Mouse (Mus musculus) hindbrain, embryonic 16.5 days (tissue): ENCODE data around the gene Pus3. TPM values are rescaled to one million over a fixed set of nuclear protein-coding genes. Genes with fewer than 3 reads are reported as not detected.

ENCODE experiments used
- ATAC-seq: fragments of 200-750 bp; cut with Nextera tagmentation; 2 replicates; pipeline ENCODE4 v1.8.0; 2017; ENCODE audit warnings: moderate TSS enrichment, moderate library complexity
- H3K27ac ChIP-seq: fragments of 300-500 bp; sonication (generic); 2 replicates; pipeline ENCODE4 v1.5.1; 2014; ENCODE audit warnings: low read depth, mild to moderate bottlenecking, control low read depth, low read length, moderate library complexity
- H3K27me3 ChIP-seq: fragments of 300-500 bp; sonication (generic); replicated peaks from 2 replicates; pipeline ENCODE4 v1.6.1; 2014; ENCODE audit warnings: low read length; ENCODE audit not compliant: control insufficient read depth, insufficient read depth
- H3K36me3 ChIP-seq: fragments of 300-500 bp; sonication (generic); 2 replicates; pipeline ENCODE4 v1.6.1; 2014; ENCODE audit warnings: mild to moderate bottlenecking, low read length, moderate library complexity, mixed read lengths; ENCODE audit not compliant: control insufficient read depth, insufficient read depth
- H3K4me1 ChIP-seq: fragments of 300-500 bp; sonication (generic); 2 replicates; pipeline ENCODE4 v1.6.1; 2014; ENCODE audit warnings: low read depth, low read length; ENCODE audit not compliant: control insufficient read depth, insufficient read depth
- H3K4me2 ChIP-seq: fragments of 300-500 bp; sonication (generic); 2 replicates; pipeline ENCODE4 v1.6.1; 2014; ENCODE audit warnings: mild to moderate bottlenecking, low read length, control low read depth, moderate library complexity
- H3K4me3 ChIP-seq: fragments of 300-500 bp; sonication (generic); 2 replicates; pipeline ENCODE4 v1.5.1; 2014; ENCODE audit warnings: mild to moderate bottlenecking, low read length, control low read depth, moderate library complexity
- H3K9ac ChIP-seq: fragments of 300-500 bp; sonication (generic); 2 replicates; pipeline ENCODE4 v1.6.1; 2014; ENCODE audit warnings: low read depth, mild to moderate bottlenecking, control low read depth, low read length, moderate library complexity
- H3K9me3 ChIP-seq: fragments of 300-500 bp; sonication (generic); 2 replicates; pipeline ENCODE4 v1.6.1; 2014; ENCODE audit warnings: mild to moderate bottlenecking, low read length, moderate library complexity; ENCODE audit not compliant: control insufficient read depth
- WGBS: fragments of 180-500 bp; shearing (Covaris S2); extraction: QIAGEN DNeasy Blood & Tissue Kit; methylation state at CpG from one replicate; pipeline ENCODE4 v1.1.7; 2014; 5-methylcytosine and 5-hydroxymethylcytosine counted together
- polyA plus RNA-seq: library from polyadenylated mRNA; unstranded; fragments of >200 nt; fragmentation: Nextera tagmentation; extraction: Ambion mirVana; gene quantifications from 2 replicates; pipeline ENCODE4 v1.2.1, GENCODE M21; 2015

Gene Pus3
- polyA plus RNA-seq, 1 experiment from 2014 or later, result 15.2 TPM

DNA sequence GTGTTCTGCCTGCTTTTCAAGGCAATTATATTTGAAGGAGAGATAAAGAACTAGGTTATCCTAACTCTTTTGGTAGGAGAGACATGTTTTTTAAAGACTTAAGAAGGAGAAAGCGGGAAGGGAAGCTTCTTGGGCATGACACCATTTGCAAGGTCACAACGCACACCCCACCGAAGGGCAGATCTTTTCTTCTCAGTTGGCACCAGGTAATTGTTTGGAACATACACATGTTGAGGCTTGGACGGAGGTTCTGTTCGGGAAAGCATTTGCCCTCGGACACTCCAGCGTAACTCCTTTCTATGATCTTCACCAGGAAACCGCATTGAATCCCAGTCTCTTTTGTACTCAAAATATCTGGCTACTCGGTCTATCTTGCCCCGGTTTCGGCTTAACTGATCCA is 2.7 kb downstream of the Pus3 start:
- H3K9ac ChIP-seq, result no peak overlapping the region
- ATAC-seq, result no peak
- no peaks in the 10 kb centered on the region for H3K9me3 ChIP-seq
- H3K4me1 ChIP-seq, result peaks cover 11% of the 10 kb centered on the region
- H3K4me2 ChIP-seq, result no peak overlapping the region
- no peak overlapping the region for H3K4me3 ChIP-seq
- peaks cover 21% of the 10 kb centered on the region for H3K36me3 ChIP-seq
- no peak overlapping the region for H3K27ac ChIP-seq
- WGBS, result 96% methylated on average over 11 of the region's 11 CpGs
- no peaks in the 10 kb centered on the region for H3K27me3 ChIP-seq

DNA sequence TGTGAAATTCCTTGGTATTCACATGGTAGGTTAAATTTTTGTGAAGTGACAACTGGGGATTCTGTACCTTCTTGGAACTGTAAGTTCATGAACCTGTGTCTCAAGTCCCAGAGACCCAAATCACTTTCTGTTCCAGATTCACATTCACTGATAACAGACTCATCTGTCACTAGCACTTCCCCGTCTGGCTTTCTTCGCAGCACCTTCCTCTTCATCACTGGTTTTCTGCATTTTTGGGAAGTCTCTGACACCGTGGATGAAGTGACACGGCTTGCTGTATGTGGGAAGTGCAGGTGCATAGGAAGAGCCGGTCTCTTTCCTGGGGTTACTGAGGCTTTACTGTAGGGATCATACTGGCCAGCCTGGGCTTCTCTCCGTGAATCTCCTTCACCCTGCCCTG is 3.2 kb downstream of the Pus3 start:
- no peaks in the 10 kb centered on the region for H3K27me3 ChIP-seq
- H3K36me3 ChIP-seq, result peaks cover 21% of the 10 kb centered on the region
- 91% methylated on average over 6 of the region's 6 CpGs for WGBS
- no peak overlapping the region for H3K27ac ChIP-seq
- no peak overlapping the region for H3K4me3 ChIP-seq
- no peak for ATAC-seq
- H3K9ac ChIP-seq, result no peak overlapping the region
- H3K4me1 ChIP-seq, result peaks cover 11% of the 10 kb centered on the region
- no peak overlapping the region for H3K4me2 ChIP-seq
- H3K9me3 ChIP-seq, result no peaks in the 10 kb centered on the region

DNA sequence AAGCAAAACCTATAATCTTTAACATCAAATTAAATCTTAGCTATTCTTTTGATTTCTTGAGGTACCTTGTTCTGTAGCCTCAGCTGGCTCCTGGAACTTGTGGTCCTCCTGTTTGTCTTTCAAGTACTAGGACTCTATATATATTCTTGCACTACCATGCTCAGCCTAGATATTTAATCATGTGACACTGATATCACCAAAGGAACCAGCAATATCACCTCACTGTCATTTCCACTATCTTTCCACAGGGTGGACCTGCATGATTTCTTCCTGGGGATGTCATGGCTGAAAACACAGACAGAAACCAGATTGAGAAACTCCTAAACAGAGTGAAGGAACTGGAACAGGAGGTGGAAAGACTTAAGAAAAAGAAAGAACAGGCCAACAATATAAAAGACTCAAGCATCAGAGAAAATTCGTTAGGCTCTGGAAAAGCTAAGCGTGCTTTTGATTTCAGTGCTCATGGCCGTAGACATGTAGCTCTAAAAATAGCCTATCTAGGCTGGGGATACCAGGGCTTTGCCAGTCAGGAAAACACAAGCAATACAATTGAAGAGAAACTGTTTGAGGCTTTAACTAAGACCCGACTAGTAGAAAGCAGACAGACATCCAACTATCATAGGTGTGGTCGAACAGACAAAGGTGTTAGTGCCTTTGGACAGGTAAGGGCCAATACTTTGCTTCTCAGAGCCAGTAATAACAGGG is 6.3 kb downstream of the Pus3 start:
- WGBS, result 93% methylated on average over 5 of the region's 5 CpGs
- Histone ChIP-seq H3K36me3 (peaks cover 23% of the 10 kb centered on the region), H3K9me3 (no peaks in the 10 kb centered on the region), H3K9ac (no peak overlapping the region), H3K4me1 (peaks cover 11% of the 10 kb centered on the region), H3K4me2 (no peak overlapping the region), H3K27ac (no peak overlapping the region), H3K4me3 (no peak overlapping the region), H3K27me3 (no peaks in the 10 kb centered on the region)
- ATAC-seq, result no peak

DNA sequence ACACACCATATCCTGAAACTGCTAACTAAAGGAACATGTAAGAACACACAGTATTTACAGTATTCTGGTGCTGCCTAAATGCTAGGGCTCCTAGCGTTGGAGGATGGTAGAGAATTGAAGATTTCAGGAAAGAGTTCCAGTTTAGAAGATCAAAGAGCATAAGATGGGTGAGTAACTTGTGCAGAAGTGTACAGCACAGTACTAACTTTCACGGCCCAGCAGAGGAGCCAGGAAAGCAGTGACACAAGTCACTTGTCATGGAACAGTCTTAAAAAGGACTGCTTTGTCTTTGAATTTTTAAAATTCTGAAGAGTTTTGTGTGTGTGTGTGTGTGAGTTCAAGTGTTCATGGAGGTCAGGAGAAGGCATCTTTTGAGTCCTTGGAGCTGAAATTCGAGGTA is 9.6 kb downstream of the Pus3 start:
- H3K4me3 ChIP-seq, result no peak overlapping the region
- no peak overlapping the region for H3K9ac ChIP-seq
- peaks cover 14% of the 10 kb centered on the region for H3K36me3 ChIP-seq
- H3K9me3 ChIP-seq, result no peaks in the 10 kb centered on the region
- H3K27ac ChIP-seq, result no peak overlapping the region
- no peak overlapping the region for H3K4me2 ChIP-seq
- 83% methylated on average over 3 of the region's 3 CpGs for WGBS
- no peaks in the 10 kb centered on the region for H3K27me3 ChIP-seq
- no peak for ATAC-seq
- H3K4me1 ChIP-seq, result peaks cover 4% of the 10 kb centered on the region

DNA sequence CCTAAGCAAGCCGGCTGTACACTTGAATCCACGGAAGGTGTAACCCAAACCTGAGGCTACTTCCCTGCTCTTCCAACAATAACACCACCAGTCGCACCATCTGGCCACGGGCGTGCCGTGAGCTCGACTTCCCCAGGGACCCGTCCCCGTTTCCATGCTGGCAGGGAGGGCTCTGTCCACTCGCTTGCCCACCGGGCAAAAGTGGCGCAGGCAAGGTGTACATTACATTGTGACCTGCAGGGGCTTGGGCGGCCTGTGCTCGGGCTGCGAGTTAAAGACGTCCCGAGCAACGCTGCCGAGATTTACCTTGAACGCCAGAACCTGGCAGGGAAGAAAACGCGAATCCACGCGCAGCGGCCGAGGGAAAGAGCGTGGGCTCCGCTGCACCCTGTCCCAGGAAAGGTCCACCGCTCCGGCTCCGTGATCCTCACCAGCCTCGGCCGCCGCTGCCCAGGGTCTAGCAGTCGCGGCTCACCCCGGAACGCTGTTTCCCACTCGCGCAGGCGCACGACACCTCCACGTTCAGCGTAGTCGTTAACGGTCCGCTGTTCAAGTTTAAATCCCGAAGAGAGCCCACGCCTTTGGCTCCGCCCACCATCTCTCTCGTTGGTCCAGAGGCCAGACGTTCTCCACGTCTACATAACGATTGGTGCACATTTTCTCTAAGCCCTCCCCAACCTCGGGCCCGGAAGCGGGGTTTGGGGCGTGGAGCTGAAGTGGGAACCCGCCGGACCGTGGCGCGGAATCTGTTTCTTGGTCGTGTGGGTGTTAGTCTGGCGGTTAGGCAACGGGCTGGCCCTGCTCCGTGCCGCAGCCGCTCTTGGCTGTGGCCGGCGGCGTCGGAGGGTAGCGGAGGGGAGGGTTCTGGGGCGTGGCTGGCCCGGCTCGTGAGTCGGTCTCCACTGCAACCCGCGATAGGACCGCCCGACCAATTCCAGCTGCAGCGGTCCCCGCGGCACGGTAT is 11.5 kb downstream of the Pus3 start, which contains the start of the genes Pate2 and Hyls1:
Gene Pate2 (plus strand): TSS at position 714 of the 964 bp plus-strand sequence.
Gene Hyls1 (minus strand): TSS at position 828 of the 964 bp plus-strand sequence.
- ATAC-seq, result peak; percentile 98

DNA sequence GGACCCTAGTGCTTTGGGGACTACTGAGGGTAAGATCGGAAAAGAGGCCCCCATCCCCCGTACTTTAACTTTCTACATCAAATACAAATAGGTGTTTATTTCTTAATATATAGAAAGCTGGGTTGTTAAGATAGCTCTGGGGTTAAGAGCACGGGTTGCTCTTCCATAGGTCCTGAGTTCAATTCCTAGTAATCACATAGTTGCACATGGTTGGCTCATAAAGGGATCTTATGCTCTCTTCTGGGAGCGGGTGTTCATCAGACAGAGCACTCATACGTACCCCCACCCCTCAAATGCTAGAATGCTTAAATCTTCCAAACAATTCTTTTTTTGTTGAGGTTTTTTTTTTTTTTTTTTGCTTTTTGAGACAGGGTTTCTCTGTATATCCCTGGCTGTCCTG is 12.3 kb downstream of the Pus3 start:
- 7% methylated on average over 5 of the region's 5 CpGs for WGBS
- Histone ChIP-seq H3K27me3 (peaks cover 6% of the 10 kb centered on the region), H3K9ac (peak overlapping the region; percentile 80), H3K9me3 (no peaks in the 10 kb centered on the region), H3K27ac (no peak overlapping the region), H3K4me1 (peaks cover 8% of the 10 kb centered on the region), H3K4me3 (peak overlapping the region; percentile 80), H3K36me3 (peaks cover 3% of the 10 kb centered on the region), H3K4me2 (peak overlapping the region; percentile 64)
- no peak for ATAC-seq

More for the DNA sequence above, 11.5 kb downstream of the Pus3 start, which contains the start of the genes Pate2 and Hyls1:
- peak within 1 kb of the TSS; percentile 90 for H3K27ac ChIP-seq
- H3K4me3 ChIP-seq, result peak within 1 kb of the TSS; percentile 80
- H3K9ac ChIP-seq, result peak within 1 kb of the TSS; percentile 80
- peaks cover 8% of the 10 kb centered on the region for H3K4me1 ChIP-seq
- H3K36me3 ChIP-seq, result peaks cover 10% of the 10 kb centered on the region
- peak within 1 kb of the TSS; percentile 67 for H3K4me2 ChIP-seq
- H3K27me3 ChIP-seq, result peaks cover 6% of the 10 kb centered on the region
- under 1% methylated on average over 86 of the region's 86 CpGs for WGBS
- no peaks in the 10 kb centered on the region for H3K9me3 ChIP-seq

DNA sequence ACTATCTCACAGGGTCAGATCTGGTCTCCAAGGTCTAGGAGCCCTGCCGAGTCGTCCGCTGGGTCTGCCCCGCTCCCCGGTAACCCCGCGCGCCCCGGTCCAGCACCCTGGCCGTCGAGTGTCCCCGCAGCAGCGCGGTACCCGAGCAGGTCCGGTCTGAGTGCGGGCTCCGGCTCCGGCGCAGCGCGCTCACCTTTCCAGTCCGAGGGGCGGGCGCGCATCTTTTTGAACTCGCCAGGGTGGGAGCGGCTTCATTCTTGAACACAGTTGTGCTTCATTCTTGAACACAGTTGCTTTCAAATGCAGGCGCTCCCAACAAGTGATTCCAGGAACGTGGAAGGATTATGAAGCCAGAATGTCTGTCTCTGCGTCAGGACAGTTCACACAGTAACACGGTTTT is 16.0 kb downstream of the Pus3 start:
- Histone ChIP-seq H3K4me3 (peak overlapping the region; percentile 43), H3K36me3 (no peaks in the 10 kb centered on the region), H3K27ac (no peak overlapping the region), H3K9ac (peak overlapping the region; percentile 59), H3K27me3 (peaks cover 6% of the 10 kb centered on the region), H3K9me3 (no peaks in the 10 kb centered on the region), H3K4me1 (peaks cover 3% of the 10 kb centered on the region; the same call in 1 of the 2 replicates), H3K4me2 (peak overlapping the region; percentile 80)
- ATAC-seq, result no peak
- 4% methylated on average over 26 of the region's 32 CpGs for WGBS

DNA sequence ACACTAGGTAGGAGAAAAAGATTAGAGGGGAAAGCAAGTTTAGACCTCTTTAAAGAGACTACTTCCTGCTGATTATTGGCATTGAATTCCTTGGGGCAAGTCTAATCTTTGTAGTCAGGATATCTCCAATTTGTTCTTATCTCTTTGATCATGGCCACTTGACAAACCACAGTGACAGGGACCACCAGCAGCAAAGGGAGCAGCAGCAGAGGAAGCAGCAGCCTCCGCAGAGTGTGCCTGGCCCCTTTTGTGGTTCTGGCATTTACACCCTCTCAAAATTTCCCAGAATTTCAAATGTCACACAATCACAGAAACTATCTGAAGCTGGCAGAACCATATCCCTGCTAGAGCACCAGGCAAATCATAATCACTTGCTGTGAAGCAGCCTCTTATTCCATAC is 29.3 kb downstream of the Pus3 start:
- H3K27ac ChIP-seq, result no peak overlapping the region
- H3K9ac ChIP-seq, result no peak overlapping the region
- H3K4me2 ChIP-seq, result no peak overlapping the region
- WGBS, result 81% methylated on average over 1 of the region's 1 CpGs
- no peak overlapping the region for H3K4me3 ChIP-seq
- no peaks in the 10 kb centered on the region for H3K36me3 ChIP-seq
- no peaks in the 10 kb centered on the region for H3K9me3 ChIP-seq
- no peaks in the 10 kb centered on the region for H3K27me3 ChIP-seq
- no peaks in the 10 kb centered on the region for H3K4me1 ChIP-seq
- no peak for ATAC-seq

DNA sequence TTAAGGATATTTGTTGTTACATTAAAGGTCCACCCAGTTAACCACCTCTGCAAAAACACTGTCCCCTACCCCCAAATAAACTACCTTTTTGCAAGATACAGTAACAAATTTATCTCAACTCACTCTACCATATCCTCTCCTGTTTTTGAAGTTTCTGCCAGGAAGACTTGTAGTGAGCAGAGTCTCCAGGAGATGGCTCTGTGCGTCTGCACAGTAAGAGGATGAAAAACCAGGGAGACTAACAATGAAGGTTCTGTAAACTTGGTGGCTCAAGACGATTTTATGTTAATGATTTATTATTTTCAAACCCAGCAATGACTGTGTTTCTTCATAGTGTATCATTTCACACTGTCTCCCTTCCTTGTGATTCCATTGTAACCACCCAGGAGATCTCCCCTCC is 34.5 kb downstream of the Pus3 start:
- ATAC-seq, result peak; percentile 71; the same call in 1 of the 2 replicates
- no peaks in the 10 kb centered on the region for H3K36me3 ChIP-seq
- no peaks in the 10 kb centered on the region for H3K9me3 ChIP-seq
- H3K4me3 ChIP-seq, result no peak overlapping the region
- no peak overlapping the region for H3K27ac ChIP-seq
- WGBS, result 13% methylated on average over 2 of the region's 2 CpGs
- H3K27me3 ChIP-seq, result no peaks in the 10 kb centered on the region
- H3K4me2 ChIP-seq, result no peak overlapping the region
- no peaks in the 10 kb centered on the region for H3K4me1 ChIP-seq
- H3K9ac ChIP-seq, result no peak overlapping the region
